Mouse (Mus musculus): ENCODE measurements around the gene Pcyox1.

The Pcyox1 gene

GRCm38 (mm10) chr6:86396581-86397256, at the start of gene Pcyox1:
Gene Pcyox1 (minus strand): TSS chr6:86397154.
- in situ Hi-C loops (cut with MboI; ENCODE audit: low sequenced_read_pairs) = no loop called here

GRCm38 (mm10) chr6:86445551-86445950, 48.6 kb upstream of the Pcyox1 start:
- in situ Hi-C loops (cut with MboI; ENCODE audit: low sequenced_read_pairs) = no loop called here

- in situ Hi-C loops (cut with MboI; ENCODE audit: low sequenced_read_pairs) = no loop called here
Measured at GRCm38 (mm10) chr6:86441571-86441970, 44.6 kb upstream of the Pcyox1 start.

GRCm38 (mm10) chr6:86439531-86439930, 42.6 kb upstream of the Pcyox1 start:
- in situ Hi-C loops (cut with MboI; ENCODE audit: low sequenced_read_pairs) = loop anchor here (10.0 kb wide), 1 partner anchor 235 kb away; no protein-coding TSS in a partner anchor

- in situ Hi-C loops (cut with MboI; ENCODE audit: low sequenced_read_pairs) = loop anchor here (10.0 kb wide), 1 partner anchor 236 kb away; no protein-coding TSS in a partner anchor
Measured at GRCm38 (mm10) chr6:86439119-86439496, 42.2 kb upstream of the Pcyox1 start.

GRCm38 (mm10) chr6:86438272-86439118, 41.5 kb upstream of the Pcyox1 start, which contains the start of gene C87436:
Gene C87436 (plus strand): TSS chr6:86438374.
- in situ Hi-C loops (cut with MboI; ENCODE audit: low sequenced_read_pairs) = loop anchor here (10.0 kb wide), 1 partner anchor 236 kb away; no protein-coding TSS in a partner anchor

- in situ Hi-C loops (cut with MboI; ENCODE audit: low sequenced_read_pairs) = loop anchor here (10.0 kb wide), 1 partner anchor 237 kb away; no protein-coding TSS in a partner anchor
Measured at GRCm38 (mm10) chr6:86437711-86438110, 40.8 kb upstream of the Pcyox1 start.

GRCm38 (mm10) chr6:86433696-86434095, 36.7 kb upstream of the Pcyox1 start:
- in situ Hi-C loops (cut with MboI; ENCODE audit: low sequenced_read_pairs) = loop anchor here (10.0 kb wide), 1 partner anchor 241 kb away; no protein-coding TSS in a partner anchor

GRCm38 (mm10) chr6:86431531-86431930, 34.6 kb upstream of the Pcyox1 start:
- in situ Hi-C loops (cut with MboI; ENCODE audit: low sequenced_read_pairs) = loop anchor here (10.0 kb wide), 1 partner anchor 243 kb away; no protein-coding TSS in a partner anchor

- in situ Hi-C loops (cut with MboI; ENCODE audit: low sequenced_read_pairs) = no loop called here
Measured at GRCm38 (mm10) chr6:86426358-86426757, 29.4 kb upstream of the Pcyox1 start, which contains the start of gene Gm44790. Gene Gm44790 (plus strand): TSS chr6:86426658.

- in situ Hi-C loops (cut with MboI; ENCODE audit: low sequenced_read_pairs) = no loop called here
Measured at GRCm38 (mm10) chr6:86420491-86420890, 23.5 kb upstream of the Pcyox1 start.

GRCm38 (mm10) chr6:86419239-86419638, 22.3 kb upstream of the Pcyox1 start:
- in situ Hi-C loops (cut with MboI; ENCODE audit: low sequenced_read_pairs) = no loop called here

GRCm38 (mm10) chr6:86418711-86419110, 21.8 kb upstream of the Pcyox1 start:
- in situ Hi-C loops (cut with MboI; ENCODE audit: low sequenced_read_pairs) = no loop called here

- in situ Hi-C loops (cut with MboI; ENCODE audit: low sequenced_read_pairs) = no loop called here
Measured at GRCm38 (mm10) chr6:86406306-86406705, 9.4 kb upstream of the Pcyox1 start.

- in situ Hi-C loops (cut with MboI; ENCODE audit: low sequenced_read_pairs) = no loop called here
Measured at GRCm38 (mm10) chr6:86404996-86405395, 8.0 kb upstream of the Pcyox1 start.

GRCm38 (mm10) chr6:86404100-86404861, 7.3 kb upstream of the Pcyox1 start, which contains the start of gene Tia1:
Gene Tia1 (plus strand): TSS chr6:86404219.
- in situ Hi-C loops (cut with MboI; ENCODE audit: low sequenced_read_pairs) = no loop called here

- in situ Hi-C loops (cut with MboI; ENCODE audit: low sequenced_read_pairs) = no loop called here
Measured at GRCm38 (mm10) chr6:86403728-86404099, 6.8 kb upstream of the Pcyox1 start.

GRCm38 (mm10) chr6:86402681-86403607, 6.0 kb upstream of the Pcyox1 start:
- in situ Hi-C loops (cut with MboI; ENCODE audit: low sequenced_read_pairs) = no loop called here

GRCm38 (mm10) chr6:86400972-86401371, 4.0 kb upstream of the Pcyox1 start:
- in situ Hi-C loops (cut with MboI; ENCODE audit: low sequenced_read_pairs) = no loop called here

GRCm38 (mm10) chr6:86399995-86400394, 3.0 kb upstream of the Pcyox1 start:
- in situ Hi-C loops (cut with MboI; ENCODE audit: low sequenced_read_pairs) = no loop called here
